Mouse (Mus musculus): ENCODE data around the gene Mest. TPM values are rescaled to one million over a fixed set of nuclear protein-coding genes. Genes with fewer than 3 reads are reported as not detected.

Gene Mest
- total and polyA plus RNA-seq, 2 experiments from 2014 or later, result 669 to 717 TPM

- WGBS, result 55% methylated on average over 1 of the region's 1 CpGs
- H3K4me2 ChIP-seq (ENCODE audit: low read depth, low read length), result no peak overlapping the region
- no peak for TF ChIP-seq CTCF (IDR thresholded peaks at IDR 0.05; ENCODE audit: low read depth)
- no peak for TF ChIP-seq EP300 (IDR thresholded peaks at IDR 0.05; ENCODE audit: low read depth)
These were observed 26.5 kb downstream of the Mest start for GRCm38 (mm10) chr6:30749892-30750291.

DNA sequence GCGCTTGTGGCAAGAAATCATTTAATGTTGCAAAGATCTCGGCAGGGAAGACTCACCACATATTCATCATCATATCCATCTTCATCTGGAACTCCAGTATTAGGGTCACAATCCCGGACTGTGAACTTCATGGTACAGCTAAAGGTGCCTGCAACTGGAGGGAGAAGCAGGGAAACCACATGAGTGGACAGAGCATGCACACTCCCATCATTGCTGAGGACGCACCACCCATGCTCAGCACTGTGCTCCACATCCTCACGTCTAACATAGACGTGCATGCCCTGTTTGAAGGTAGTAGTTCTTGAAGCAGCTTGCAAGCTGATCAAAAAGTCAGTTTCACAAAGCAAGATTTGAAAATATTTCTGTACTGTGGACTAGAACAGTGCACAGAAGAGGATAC lies 27.1 kb downstream of the Mest start:
- H3K27me3 ChIP-seq (ENCODE audit: control insufficient read depth, insufficient read depth, low read length), result no peaks in the 10 kb centered on the region
- no peak for DNase-seq (ENCODE audit: low spot score)
- no peak overlapping the region for H3K4me3 ChIP-seq (ENCODE audit: low read depth, low read length)
- TF ChIP-seq CTCF (IDR thresholded peaks at IDR 0.05; ENCODE audit: low read depth), result no peak
- no peak for TF ChIP-seq EP300 (IDR thresholded peaks at IDR 0.05; ENCODE audit: low read depth)
- H3K4me1 ChIP-seq (ENCODE audit: control insufficient read depth, insufficient read depth), result no peaks in the 10 kb centered on the region
- no peaks in the 10 kb centered on the region for H3K9me3 ChIP-seq (replicated peaks; ENCODE audit: control insufficient read depth, low read length)
- 62% methylated on average over 6 of the region's 6 CpGs for WGBS
- H3K36me3 ChIP-seq (replicated peaks; ENCODE audit: control insufficient read depth, insufficient read depth, low read length), result peaks cover 41% of the 10 kb centered on the region
- no peak overlapping the region for H3K4me2 ChIP-seq (ENCODE audit: low read depth, low read length)
- H3K27ac ChIP-seq (ENCODE audit: low read depth), result no peak overlapping the region
- no peak overlapping the region for H3K9ac ChIP-seq (replicated peaks; ENCODE audit: low read depth, low read length)
- ATAC-seq (ENCODE audit: insufficient read depth, low read depth), result no peak

More at GRCm38 (mm10) chr6:30749892-30750291, 26.5 kb downstream of the Mest start:
- Histone ChIP-seq H3K9ac (replicated peaks; ENCODE audit: low read depth, low read length) (no peak overlapping the region), H3K36me3 (replicated peaks; ENCODE audit: control insufficient read depth, insufficient read depth, low read length) (peaks cover 47% of the 10 kb centered on the region), H3K27me3 (ENCODE audit: control insufficient read depth, insufficient read depth, low read length) (no peaks in the 10 kb centered on the region), H3K27ac (ENCODE audit: low read depth) (no peak overlapping the region), H3K4me3 (ENCODE audit: low read depth, low read length) (no peak overlapping the region), H3K9me3 (replicated peaks; ENCODE audit: control insufficient read depth, low read length) (no peaks in the 10 kb centered on the region), H3K4me1 (ENCODE audit: control insufficient read depth, insufficient read depth) (no peaks in the 10 kb centered on the region)
- DNase-seq (ENCODE audit: low spot score) (no peak), ATAC-seq (ENCODE audit: insufficient read depth, low read depth) (0 out of 2 replicates have a peak, but pooled peaks have one; percentile 12)

DNA sequence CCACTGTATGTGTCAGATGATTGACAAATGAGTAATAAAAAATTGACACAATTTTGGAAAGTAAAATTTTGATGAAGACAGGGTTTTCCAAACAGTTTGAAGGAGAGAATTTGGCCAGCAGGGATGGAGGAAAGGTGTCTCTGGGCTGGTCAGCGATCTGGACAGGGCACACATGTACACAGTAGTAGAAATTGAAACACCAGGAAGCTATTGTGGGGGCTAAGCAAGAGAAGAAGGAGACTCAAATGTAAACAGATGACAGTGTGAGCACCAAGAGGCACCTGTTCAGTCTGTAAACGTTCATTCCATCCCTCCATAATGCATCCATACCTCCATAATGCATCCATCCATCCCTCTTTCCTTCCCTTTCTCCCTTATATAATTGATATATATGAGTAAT lies 27.9 kb downstream of the Mest start:
- Histone ChIP-seq H3K27ac (ENCODE audit: low read depth) (no peak overlapping the region), H3K36me3 (replicated peaks; ENCODE audit: control insufficient read depth, insufficient read depth, low read length) (peaks cover 35% of the 10 kb centered on the region), H3K27me3 (ENCODE audit: control insufficient read depth, insufficient read depth, low read length) (no peaks in the 10 kb centered on the region), H3K9me3 (replicated peaks; ENCODE audit: control insufficient read depth, low read length) (no peaks in the 10 kb centered on the region), H3K4me3 (ENCODE audit: low read depth, low read length) (no peak overlapping the region), H3K9ac (replicated peaks; ENCODE audit: low read depth, low read length) (no peak overlapping the region), H3K4me1 (ENCODE audit: control insufficient read depth, insufficient read depth) (no peaks in the 10 kb centered on the region), H3K4me2 (ENCODE audit: low read depth, low read length) (no peak overlapping the region)
- TF ChIP-seq CTCF (IDR thresholded peaks at IDR 0.05; ENCODE audit: low read depth), result no peak
- TF ChIP-seq EP300 (IDR thresholded peaks at IDR 0.05; ENCODE audit: low read depth), result no peak
- no peak for DNase-seq (ENCODE audit: low spot score)
- no peak for ATAC-seq (ENCODE audit: insufficient read depth, low read depth)
- 64% methylated on average over 2 of the region's 2 CpGs for WGBS

MicroRNA genes within 50 kb of the gene (microRNA counts, 519-probe panel; counts per million panel counts)
- microRNA mmu-miR-335-3p (4,556 counts per million, percentile 58 among the panel's probes with 10 or more counts), microRNA mmu-miR-335-5p (7,870 counts per million, percentile 89 among the panel's probes with 10 or more counts)

Small RNA genes lying within 50 kb of the gene (microRNA-seq; reads per million reads assigned to microRNA genes)
- gene Mir335, result 83,828 reads per million, percentile 100 among the genes with 10 or more reads in this experiment

Other genes with a start within 250 kb of the Mest start
- gene Tmem209, start 213.8 kb upstream of the Mest start, total RNA-seq (2014; rRNA removed; ENCODE audit: low replicate concordance), result 36.9 and 41.8 TPM in 2 replicates
- gene Tmem209, start 213.8 kb upstream of the Mest start, polyA plus RNA-seq (2015; fragmentation: Nextera tagmentation; extraction: Ambion mirVana), result 10.9 and 13.1 TPM in 2 replicates
- not detected in 2 replicates for gene Ssmem1, start 213.7 kb upstream of the Mest start, total RNA-seq (2014; rRNA removed; ENCODE audit: low replicate concordance)
- gene Ssmem1, start 213.7 kb upstream of the Mest start, polyA plus RNA-seq (2015; fragmentation: Nextera tagmentation; extraction: Ambion mirVana), result 0.08 TPM in 1 of 2 replicates, not detected in the other
- gene Cpa2, start 182.0 kb upstream of the Mest start, total RNA-seq (2014; rRNA removed; ENCODE audit: low replicate concordance), result not detected in 2 replicates
- gene Cpa2, start 182.0 kb upstream of the Mest start, polyA plus RNA-seq (2015; fragmentation: Nextera tagmentation; extraction: Ambion mirVana), result 2.7 and 2.8 TPM in 2 replicates
- 0.23 TPM in 1 of 2 replicates, not detected in the other for gene Cpa4, start 155.2 kb upstream of the Mest start, total RNA-seq (2014; rRNA removed; ENCODE audit: low replicate concordance)
- gene Cpa4, start 155.2 kb upstream of the Mest start, polyA plus RNA-seq (2015; fragmentation: Nextera tagmentation; extraction: Ambion mirVana), result 0.30 and 0.46 TPM in 2 replicates
- gene Cpa5, start 112.5 kb upstream of the Mest start, total RNA-seq (2014; rRNA removed; ENCODE audit: low replicate concordance), result 0.46 and 1.6 TPM in 2 replicates
- gene Cpa5, start 112.5 kb upstream of the Mest start, polyA plus RNA-seq (2015; fragmentation: Nextera tagmentation; extraction: Ambion mirVana), result 0.32 and 0.67 TPM in 2 replicates
- 11.5 and 16.8 TPM in 2 replicates for gene Cpa1, start 84.3 kb upstream of the Mest start, total RNA-seq (2014; rRNA removed; ENCODE audit: low replicate concordance)
- gene Cpa1, start 84.3 kb upstream of the Mest start, polyA plus RNA-seq (2015; fragmentation: Nextera tagmentation; extraction: Ambion mirVana), result 4.4 and 6.2 TPM in 2 replicates
- 1.7 and 4.7 TPM in 2 replicates for gene Cep41, start 29.8 kb upstream of the Mest start, total RNA-seq (2014; rRNA removed; ENCODE audit: low replicate concordance)
- 5.7 and 7.5 TPM in 2 replicates for gene Cep41, start 29.8 kb upstream of the Mest start, polyA plus RNA-seq (2015; fragmentation: Nextera tagmentation; extraction: Ambion mirVana)
- gene Copg2, start 173.2 kb downstream of the Mest start, total RNA-seq (2014; rRNA removed; ENCODE audit: low replicate concordance), result 41.5 and 48.4 TPM in 2 replicates
- gene Copg2, start 173.2 kb downstream of the Mest start, polyA plus RNA-seq (2015; fragmentation: Nextera tagmentation; extraction: Ambion mirVana), result 17.6 and 19.9 TPM in 2 replicates
- gene Tsga13, start 192.0 kb downstream of the Mest start, total RNA-seq (2014; rRNA removed; ENCODE audit: low replicate concordance), result not detected in 2 replicates
- 0.20 TPM in 1 of 2 replicates, not detected in the other for gene Tsga13, start 192.0 kb downstream of the Mest start, polyA plus RNA-seq (2015; fragmentation: Nextera tagmentation; extraction: Ambion mirVana)
- gene Klf14, start 235.5 kb downstream of the Mest start, total RNA-seq (2014; rRNA removed; ENCODE audit: low replicate concordance), result 0.04 and 0.73 TPM in 2 replicates
- 1.0 and 1.4 TPM in 2 replicates for gene Klf14, start 235.5 kb downstream of the Mest start, polyA plus RNA-seq (2015; fragmentation: Nextera tagmentation; extraction: Ambion mirVana)

All from heart, postnatal 0 days (tissue).